Mouse (Mus musculus): ENCODE results near the gene P2ry6. TPM values are rescaled to one million over a fixed set of nuclear protein-coding genes. Genes with fewer than 3 reads are reported as not detected.

Gene P2ry6
- total RNA-seq, 2 experiments from 2014 or later = 1.6 to 2.1 TPM

- intact Hi-C loops (cut with DNase I; ENCODE audit: low total_unique reads) = no loop called here
Measured at GRCm38 (mm10) chr7:100993166-100993565, 18.7 kb upstream of the P2ry6 start.

DNA sequence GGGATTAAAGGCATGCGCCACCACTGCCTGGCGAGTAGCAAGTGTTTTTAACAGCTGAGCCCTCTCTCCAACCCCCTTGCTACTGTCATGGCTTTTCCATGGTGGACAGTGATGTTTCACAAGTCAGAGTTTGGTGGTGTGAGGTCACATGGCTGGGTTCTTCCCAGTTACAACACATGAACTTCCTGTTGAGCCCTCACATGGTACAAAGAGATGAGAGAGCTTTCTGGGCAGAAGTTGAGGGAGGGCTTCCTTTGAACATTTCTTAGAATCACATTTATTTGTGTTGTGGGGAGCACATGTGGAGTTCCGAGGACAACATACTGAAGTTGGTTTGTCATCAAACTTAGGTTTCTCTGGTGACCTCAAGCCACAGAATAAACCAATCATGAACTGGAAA, 17.5 kb upstream of the P2ry6 start:
- DNase-seq = no peak
- intact Hi-C loops (cut with DNase I; ENCODE audit: low total_unique reads) = no loop called here

More at GRCm38 (mm10) chr7:100993166-100993565, 18.7 kb upstream of the P2ry6 start:
- DNase-seq = peak; percentile 69

GRCm38 (mm10) chr7:100990636-100991311, 16.3 kb upstream of the P2ry6 start:
- intact Hi-C loops (cut with DNase I; ENCODE audit: low total_unique reads) = no loop called here
- peak; percentile 47 for DNase-seq

- intact Hi-C loops (cut with DNase I; ENCODE audit: low total_unique reads) = loop anchor here (2.0 kb wide), 1 partner anchor 63 kb away; no protein-coding TSS in a partner anchor
- peak; percentile 79 for DNase-seq
Measured at GRCm38 (mm10) chr7:100988092-100988491, 13.6 kb upstream of the P2ry6 start.

DNA sequence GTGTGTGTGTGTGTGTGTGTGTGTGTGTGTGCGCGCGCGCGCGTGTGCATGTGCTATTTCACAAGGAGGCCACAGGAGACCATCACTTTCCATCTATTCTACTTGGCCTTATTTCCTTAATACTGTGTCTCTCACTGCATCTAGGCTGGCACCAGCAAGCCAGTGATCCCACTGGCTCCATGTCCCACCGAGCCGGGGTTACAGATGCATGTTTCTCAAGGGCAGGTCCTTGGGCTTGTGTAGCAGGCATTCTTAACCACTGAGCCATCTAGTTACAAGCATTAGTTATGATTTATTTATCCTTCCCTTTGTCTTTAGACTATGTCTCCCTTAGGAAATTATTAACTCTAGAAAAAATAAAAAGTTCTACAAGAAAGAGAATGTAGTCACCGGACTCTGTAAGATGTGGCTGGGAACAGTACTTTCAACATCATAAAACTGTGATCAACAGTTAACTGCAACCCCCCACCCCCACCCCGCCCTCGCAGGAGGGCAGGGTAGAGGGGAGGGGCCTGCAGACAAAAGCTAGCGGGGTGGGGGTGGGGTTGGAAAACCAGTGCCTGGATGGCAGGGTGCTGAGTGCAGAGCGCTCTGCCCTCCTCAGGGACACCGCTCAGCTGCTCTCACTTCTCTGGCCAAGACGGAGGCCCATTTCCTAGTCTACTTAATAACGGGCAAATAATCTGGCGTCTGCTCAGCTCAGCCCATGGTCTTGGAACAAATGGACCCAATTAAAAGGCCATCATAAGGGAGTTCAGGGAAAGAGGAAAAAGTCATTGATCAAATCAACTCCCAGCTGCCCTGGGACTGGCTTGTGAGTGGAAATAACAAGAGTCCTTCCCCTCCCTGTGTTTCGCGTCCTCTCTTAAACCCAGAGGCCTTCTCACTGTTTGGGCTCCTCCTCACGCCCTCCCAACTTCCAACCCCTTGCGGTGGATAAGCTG, 10.3 kb upstream of the P2ry6 start:
- intact Hi-C loops (cut with DNase I; ENCODE audit: low total_unique reads) = loop anchor here (5.0 kb wide), 1 partner anchor 42 kb away; no protein-coding TSS in a partner anchor

DNA sequence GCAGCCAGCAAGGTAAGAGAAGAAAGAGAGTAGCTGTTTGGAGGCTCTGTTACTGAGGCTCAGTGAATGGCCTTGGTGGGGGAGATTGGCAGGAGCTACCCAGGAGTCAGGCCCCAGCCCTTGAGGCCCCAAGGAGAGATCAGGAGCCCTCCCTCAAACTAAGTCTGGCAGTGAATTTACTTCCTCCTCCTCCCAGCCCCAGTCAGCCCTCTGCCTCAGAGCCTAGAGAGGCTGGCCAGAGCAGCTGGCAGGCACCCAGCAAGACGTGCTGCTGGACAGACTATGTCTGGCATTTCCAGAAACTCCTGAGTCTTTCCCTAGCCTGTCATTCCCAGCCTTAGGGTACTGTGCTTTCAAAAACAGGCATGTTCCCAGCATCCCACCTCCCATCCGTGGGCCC, 4.7 kb upstream of the P2ry6 start:
- peak; percentile 84 for DNase-seq
- intact Hi-C loops (cut with DNase I; ENCODE audit: low total_unique reads) = no loop called here

More for the DNA sequence above, 10.3 kb upstream of the P2ry6 start:
- peak; percentile 41 for DNase-seq

- no peak for DNase-seq
- intact Hi-C loops (cut with DNase I; ENCODE audit: low total_unique reads) = no loop called here
Measured at GRCm38 (mm10) chr7:100978171-100978570, 3.7 kb upstream of the P2ry6 start.

DNA sequence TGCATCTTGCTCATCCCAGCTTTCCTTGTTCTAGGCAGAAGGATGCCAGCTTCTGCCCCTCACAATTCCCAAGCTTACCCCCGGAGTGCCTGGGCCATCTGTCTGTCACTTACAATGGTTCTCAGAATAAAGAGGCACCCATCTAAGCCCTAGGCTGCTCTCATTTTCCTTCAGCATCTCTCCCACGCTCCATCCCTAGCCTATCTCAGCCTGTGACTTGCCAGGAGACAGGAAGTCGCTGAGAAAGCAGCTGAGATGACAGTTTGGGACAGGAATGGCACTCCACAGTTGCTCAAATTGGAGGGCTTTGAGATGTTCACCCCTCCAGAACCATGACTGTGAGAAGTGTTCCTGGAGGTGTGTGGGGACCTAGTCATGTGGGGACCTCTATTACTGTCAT, 1.6 kb downstream of the P2ry6 start:
- DNase-seq = no peak
- intact Hi-C loops (cut with DNase I; ENCODE audit: low total_unique reads) = no loop called here

DNA sequence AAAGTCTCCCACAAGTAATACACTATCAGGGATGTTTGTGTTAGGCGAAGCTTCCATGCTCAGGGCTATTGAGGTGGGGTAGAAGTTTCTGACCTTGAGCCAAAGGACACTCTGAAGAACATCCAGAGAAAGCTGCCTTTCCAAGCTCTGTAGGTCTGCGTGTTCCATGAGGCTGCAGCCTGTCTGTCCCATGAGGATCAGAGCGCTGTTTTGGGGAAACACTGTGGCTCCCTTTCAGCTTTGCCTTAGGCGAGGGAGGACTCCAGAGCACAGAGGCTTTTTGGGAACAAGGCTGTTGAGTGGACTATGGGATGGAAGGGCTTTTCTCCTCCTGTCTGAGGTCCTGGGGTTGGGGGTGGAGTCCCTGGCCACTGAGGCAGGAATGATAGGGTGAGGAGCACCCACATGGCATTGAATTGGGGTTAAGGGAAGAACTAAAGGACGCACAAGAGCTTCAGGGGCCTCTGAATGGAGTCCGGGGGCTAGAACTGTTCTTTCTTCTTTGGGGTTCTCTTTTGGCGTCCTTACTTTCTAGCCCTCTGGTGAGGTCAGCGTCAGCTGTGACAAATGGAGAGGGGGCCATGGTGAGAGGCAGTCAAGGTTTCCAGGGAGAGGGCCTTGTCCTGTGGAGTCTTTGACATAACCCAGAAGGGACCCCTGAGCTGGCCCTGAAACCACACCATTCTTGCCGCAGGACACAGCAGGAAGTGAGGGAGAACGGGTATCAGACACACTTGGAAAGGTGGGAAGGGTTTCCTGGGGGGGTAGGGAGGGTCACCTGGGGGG, 5.4 kb downstream of the P2ry6 start:
- no peak for DNase-seq
- intact Hi-C loops (cut with DNase I; ENCODE audit: low total_unique reads) = no loop called here

DNA sequence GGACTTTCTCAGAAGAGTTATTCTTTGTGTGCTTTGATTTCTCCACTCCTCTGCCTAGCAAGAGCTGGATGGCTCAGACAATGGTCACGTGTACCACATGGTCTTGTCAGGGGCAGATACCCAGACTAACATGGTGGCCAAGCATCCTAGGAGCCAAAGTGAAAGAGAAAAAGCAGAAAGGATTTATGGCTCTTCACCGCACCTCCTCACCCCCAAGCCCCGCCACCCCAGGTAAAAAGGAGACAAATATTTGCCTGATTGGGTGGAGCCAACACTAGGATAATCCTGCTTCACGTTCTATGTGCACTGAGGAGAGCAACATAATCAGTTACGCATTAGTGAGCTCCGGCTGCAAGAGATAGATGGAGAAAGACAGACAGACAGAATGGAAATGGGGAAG, 6.1 kb downstream of the P2ry6 start:
- DNase-seq = no peak

GRCm38 (mm10) chr7:100967850-100968249, 6.6 kb downstream of the P2ry6 start:
- intact Hi-C loops (cut with DNase I; ENCODE audit: low total_unique reads) = no loop called here
- DNase-seq = no peak

More for the DNA sequence above, 6.1 kb downstream of the P2ry6 start:
- intact Hi-C loops (cut with DNase I; ENCODE audit: low total_unique reads) = no loop called here

DNA sequence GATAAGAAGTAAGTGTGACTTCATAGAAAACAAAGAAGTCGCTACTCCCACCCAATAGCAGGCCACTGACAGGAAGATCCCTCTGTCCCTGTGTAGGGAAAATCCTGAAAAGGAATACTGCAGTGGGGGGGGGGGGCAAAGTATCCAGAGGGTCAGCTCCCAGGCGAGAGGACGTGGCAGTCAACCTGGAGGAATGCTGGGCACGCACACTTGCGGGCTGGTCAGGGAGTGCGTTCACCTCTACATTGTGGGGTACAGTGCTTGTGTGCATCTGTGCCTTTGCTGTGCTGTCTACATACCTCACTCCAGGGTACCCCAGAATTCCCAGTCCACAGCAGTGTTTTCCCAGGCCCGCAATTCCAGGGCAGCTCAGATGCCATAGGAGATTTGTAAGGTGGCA, 8.4 kb downstream of the P2ry6 start:
- no peak for DNase-seq
- intact Hi-C loops (cut with DNase I; ENCODE audit: low total_unique reads) = no loop called here

DNA sequence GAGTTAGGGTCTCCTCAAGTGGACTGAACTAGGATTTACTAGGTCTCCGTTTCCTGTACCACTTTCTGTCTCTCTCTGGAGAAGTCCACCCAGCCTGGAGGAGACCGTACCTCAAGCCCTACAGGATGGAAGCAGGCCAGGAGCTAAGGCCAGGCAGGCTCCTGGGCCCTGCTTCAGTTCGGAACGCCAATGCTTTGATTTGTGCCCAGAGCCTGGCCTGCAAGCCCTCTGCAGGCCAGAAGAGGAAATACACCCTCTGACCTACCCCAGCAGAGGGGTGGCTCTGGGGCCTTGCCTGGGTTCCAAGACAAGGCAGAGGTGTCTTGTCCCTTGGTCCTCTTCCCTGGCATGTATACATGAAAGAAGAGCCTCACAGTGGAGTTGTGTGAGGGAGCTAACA, 9.4 kb downstream of the P2ry6 start:
- peak; percentile 57 for DNase-seq
- intact Hi-C loops (cut with DNase I; ENCODE audit: low total_unique reads) = no loop called here

- intact Hi-C loops (cut with DNase I; ENCODE audit: low total_unique reads) = no loop called here
- no peak for DNase-seq
Measured at GRCm38 (mm10) chr7:100964242-100964641, 10.2 kb downstream of the P2ry6 start.

DNA sequence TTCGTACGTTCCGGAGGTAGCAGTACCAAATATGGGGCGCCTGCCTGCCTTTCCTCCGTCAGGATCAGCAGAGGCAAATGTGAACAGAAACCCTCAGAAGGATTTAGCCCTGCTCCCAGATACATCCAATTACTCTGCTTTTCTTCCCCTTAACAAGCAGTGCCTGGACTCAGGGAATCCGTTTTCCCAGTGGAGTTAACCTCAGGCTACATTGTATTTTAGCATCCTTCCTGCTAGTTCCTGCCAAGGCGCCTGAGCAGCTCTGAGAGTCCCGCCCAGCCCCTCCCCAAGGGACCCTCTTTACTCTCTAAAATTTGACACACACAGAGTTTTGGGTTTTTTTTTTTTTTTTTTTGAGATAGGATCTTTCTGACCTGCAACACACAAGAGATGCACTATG, 11.1 kb downstream of the P2ry6 start:
- intact Hi-C loops (cut with DNase I; ENCODE audit: low total_unique reads) = no loop called here
- DNase-seq = no peak

- no peak for DNase-seq
- intact Hi-C loops (cut with DNase I; ENCODE audit: low total_unique reads) = no loop called here
Measured at GRCm38 (mm10) chr7:100961146-100961545, 13.3 kb downstream of the P2ry6 start.

DNA sequence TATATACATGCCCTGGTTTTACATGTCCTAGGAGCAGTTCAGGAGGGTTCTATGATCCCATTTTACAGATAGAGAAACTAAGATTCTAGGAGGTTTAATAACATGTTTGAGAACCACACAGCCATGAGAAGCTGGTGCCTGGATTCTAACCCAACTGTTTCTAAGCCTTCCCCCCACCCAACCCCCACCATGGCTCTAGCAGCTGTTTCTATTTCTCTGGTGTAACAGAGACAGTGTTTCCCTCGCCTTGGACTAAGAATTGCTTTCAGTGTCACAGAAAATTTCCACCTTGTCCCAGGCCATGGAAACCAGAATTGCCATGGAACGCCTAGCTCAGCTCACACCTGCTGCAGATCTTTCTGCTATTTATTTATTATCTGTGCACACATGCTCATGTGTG, 14.0 kb downstream of the P2ry6 start:
- no peak for DNase-seq
- intact Hi-C loops (cut with DNase I; ENCODE audit: low total_unique reads) = no loop called here

DNA sequence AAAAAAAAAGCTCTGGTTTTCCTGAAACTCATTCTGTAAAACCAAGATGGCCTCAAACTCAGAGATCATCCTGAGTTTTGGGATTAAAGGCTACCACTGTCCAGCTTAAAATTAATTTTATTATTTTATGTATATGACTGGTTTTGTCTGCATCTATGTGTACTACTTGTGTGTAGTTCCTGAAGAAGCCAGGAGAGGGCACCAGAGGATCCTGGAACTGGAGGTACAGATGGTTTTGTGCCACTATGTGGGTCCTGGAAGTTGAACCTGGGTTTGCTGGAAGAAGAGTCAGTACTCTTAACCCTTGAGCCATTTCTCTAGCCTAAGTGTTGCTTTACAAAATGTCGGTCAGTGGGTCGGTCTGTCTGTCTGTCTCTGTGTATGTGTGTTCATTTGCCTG, 16.0 kb downstream of the P2ry6 start:
- no peak for DNase-seq
- intact Hi-C loops (cut with DNase I; ENCODE audit: low total_unique reads) = loop anchor here (5.0 kb wide), 1 partner anchor 1139 kb away; no protein-coding TSS in a partner anchor

GRCm38 (mm10) chr7:100952686-100953085, 21.8 kb downstream of the P2ry6 start:
- no peak for DNase-seq
- intact Hi-C loops (cut with DNase I; ENCODE audit: low total_unique reads) = no loop called here

DNA sequence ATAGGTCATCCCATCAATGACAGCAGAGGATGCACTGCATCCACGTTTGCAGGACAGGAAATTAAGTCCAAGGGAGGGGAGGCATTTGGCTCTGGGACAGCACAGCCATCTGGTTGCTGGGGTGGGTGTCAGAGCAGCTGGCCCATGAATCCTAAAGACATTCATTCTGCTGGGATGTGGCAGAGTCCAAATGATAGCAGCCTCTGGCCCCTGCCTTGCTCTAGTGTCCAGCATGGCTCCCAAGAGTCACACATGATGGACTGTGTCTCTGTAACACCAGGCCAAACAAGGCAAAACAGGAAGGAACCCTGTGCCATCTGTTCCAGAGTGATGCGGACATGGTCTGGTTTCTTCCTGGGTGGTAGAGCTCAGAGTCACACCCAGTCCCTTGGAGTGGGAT, 22.5 kb downstream of the P2ry6 start:
- no peak for DNase-seq
- intact Hi-C loops (cut with DNase I; ENCODE audit: low total_unique reads) = no loop called here

All from gastrocnemius, postnatal 14 days (tissue).